Mouse (Mus musculus) neural tube, embryonic 15.5 days (tissue): ENCODE data around the gene Nebl. TPM values are rescaled to one million over a fixed set of nuclear protein-coding genes. Genes with fewer than 3 reads are reported as not detected.

Experiments used
- ATAC-seq: fragments of 200-750 bp; cut with Nextera tagmentation; 2 replicates; pipeline ENCODE4 v1.8.0; 2017; ENCODE audit warnings: mild to moderate bottlenecking, moderate TSS enrichment, moderate library complexity; ENCODE audit not compliant: low FRiP score
- H3K27ac ChIP-seq: fragments of 300-500 bp; sonication (generic); replicated peaks from 2 replicates; pipeline ENCODE4 v1.5.1; 2015; ENCODE audit warnings: mild to moderate bottlenecking, inconsistent platforms
- H3K27me3 ChIP-seq: fragments of 300-500 bp; sonication (generic); replicated peaks from 2 replicates; pipeline ENCODE4 v1.6.1; 2015; ENCODE audit warnings: inconsistent platforms
- H3K36me3 ChIP-seq: fragments of 300-500 bp; sonication (generic); 2 replicates; pipeline ENCODE4 v1.6.1; 2015; ENCODE audit warnings: inconsistent platforms
- H3K4me1 ChIP-seq: fragments of 300-500 bp; sonication (generic); 2 replicates; pipeline ENCODE4 v1.6.1; 2015; ENCODE audit warnings: inconsistent platforms
- H3K4me2 ChIP-seq: fragments of 300-500 bp; sonication (generic); 2 replicates; pipeline ENCODE4 v1.6.1; 2015; ENCODE audit warnings: inconsistent platforms, mild to moderate bottlenecking, moderate library complexity
- H3K4me3 ChIP-seq: fragments of 300-500 bp; sonication (generic); replicated peaks from 2 replicates; pipeline ENCODE4 v1.5.1; 2015; ENCODE audit warnings: mild to moderate bottlenecking, inconsistent platforms
- H3K9ac ChIP-seq: fragments of 300-500 bp; sonication (generic); replicated peaks from 2 replicates; pipeline ENCODE4 v1.6.1; 2015; ENCODE audit warnings: mild to moderate bottlenecking, inconsistent platforms
- H3K9me3 ChIP-seq: fragments of 300-500 bp; sonication (generic); replicated peaks from 2 replicates; pipeline ENCODE4 v1.6.1; 2016; ENCODE audit warnings: inconsistent platforms
- WGBS: fragments of 180-500 bp; shearing (Covaris S2); methylation state at CpG from one replicate; pipeline ENCODE4 v1.1.7; 2015; ENCODE audit warnings: mixed read lengths; 5-methylcytosine and 5-hydroxymethylcytosine counted together
- polyA plus RNA-seq: library from polyadenylated mRNA; unstranded; fragments of >200 nt; fragmentation: Nextera tagmentation; extraction: Ambion mirVana; gene quantifications from 2 replicates; pipeline ENCODE4 v1.2.1, GENCODE M21; 2015

Gene Nebl
- polyA plus RNA-seq, 1 experiment from 2014 or later, result 14.3 TPM

DNA sequence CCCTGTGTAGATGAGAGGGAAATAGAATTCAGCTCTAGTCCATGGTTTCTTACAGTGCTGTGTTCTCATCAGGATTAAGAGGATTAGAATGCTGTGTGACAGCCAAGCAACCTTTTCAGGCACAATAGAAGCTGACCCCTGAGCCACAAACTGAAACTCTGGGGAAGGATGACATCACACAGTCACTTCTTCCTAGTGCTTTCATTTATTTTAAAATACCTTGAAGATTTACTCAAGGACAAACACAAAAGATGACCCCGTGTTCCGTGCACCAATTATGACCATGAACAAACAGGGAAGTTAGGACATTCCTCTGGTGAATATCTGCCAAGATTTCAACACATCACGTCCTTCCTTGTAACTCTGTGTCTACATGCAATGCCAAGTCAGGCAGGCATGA lies 121.0 kb downstream of the Nebl start:
- Histone ChIP-seq H3K4me1 (no peaks in the 10 kb centered on the region), H3K27ac (no peak overlapping the region), H3K4me2 (no peak overlapping the region), H3K4me3 (no peak overlapping the region), H3K9me3 (no peaks in the 10 kb centered on the region), H3K27me3 (no peaks in the 10 kb centered on the region), H3K36me3 (no peaks in the 10 kb centered on the region), H3K9ac (no peak overlapping the region)
- WGBS, result 73% methylated on average over 3 of the region's 3 CpGs
- ATAC-seq, result no peak

DNA sequence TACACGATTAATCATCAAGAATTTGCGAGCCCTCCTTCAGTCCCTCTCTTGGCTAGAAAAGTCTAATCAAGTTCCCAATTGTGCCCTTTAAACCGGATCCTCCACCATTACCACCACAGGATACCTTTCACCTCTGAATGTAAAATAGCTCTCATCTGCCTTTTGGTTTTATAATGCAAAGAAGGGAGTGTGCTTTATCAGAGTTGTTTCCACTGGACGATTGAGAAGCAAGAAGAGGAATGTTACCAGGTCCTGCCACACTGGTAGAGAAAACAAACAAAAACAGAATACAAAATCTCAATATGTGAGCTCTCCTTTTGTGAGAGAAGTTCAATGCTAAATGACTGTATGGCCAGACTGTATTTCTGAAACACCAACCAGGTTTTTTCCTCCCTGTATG lies 127.7 kb downstream of the Nebl start:
- H3K27me3 ChIP-seq, result no peaks in the 10 kb centered on the region
- H3K4me2 ChIP-seq, result no peak overlapping the region
- H3K27ac ChIP-seq, result no peak overlapping the region
- H3K9me3 ChIP-seq, result no peaks in the 10 kb centered on the region
- WGBS, result 40% methylated on average over 4 of the region's 4 CpGs
- H3K36me3 ChIP-seq, result no peaks in the 10 kb centered on the region
- H3K4me3 ChIP-seq, result no peak overlapping the region
- ATAC-seq, result no peak
- no peaks in the 10 kb centered on the region for H3K4me1 ChIP-seq
- no peak overlapping the region for H3K9ac ChIP-seq

DNA sequence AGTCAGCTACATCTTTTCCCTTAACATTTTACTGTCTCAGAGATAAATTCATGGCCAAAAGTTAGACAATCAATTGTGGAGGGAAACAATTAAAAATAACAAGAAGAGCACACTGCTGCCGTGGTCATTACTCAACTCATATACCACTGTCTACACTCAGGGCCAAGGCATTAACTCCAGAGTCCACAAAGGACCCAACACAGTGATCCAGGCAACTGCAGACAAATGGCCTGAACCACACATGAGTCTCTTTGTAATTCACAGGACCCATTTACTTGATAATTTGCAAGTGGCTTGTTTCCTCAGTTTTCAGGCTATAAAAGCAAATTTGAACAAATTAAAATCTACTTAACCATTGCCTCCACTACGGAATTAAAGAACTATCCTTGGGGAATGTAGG lies 130.6 kb downstream of the Nebl start:
- Histone ChIP-seq H3K27ac (no peak overlapping the region), H3K36me3 (no peaks in the 10 kb centered on the region), H3K9me3 (no peaks in the 10 kb centered on the region), H3K4me1 (no peaks in the 10 kb centered on the region), H3K4me3 (no peak overlapping the region), H3K9ac (no peak overlapping the region), H3K4me2 (no peak overlapping the region), H3K27me3 (no peaks in the 10 kb centered on the region)
- no peak for ATAC-seq
- 54% methylated on average over 2 of the region's 2 CpGs for WGBS

DNA sequence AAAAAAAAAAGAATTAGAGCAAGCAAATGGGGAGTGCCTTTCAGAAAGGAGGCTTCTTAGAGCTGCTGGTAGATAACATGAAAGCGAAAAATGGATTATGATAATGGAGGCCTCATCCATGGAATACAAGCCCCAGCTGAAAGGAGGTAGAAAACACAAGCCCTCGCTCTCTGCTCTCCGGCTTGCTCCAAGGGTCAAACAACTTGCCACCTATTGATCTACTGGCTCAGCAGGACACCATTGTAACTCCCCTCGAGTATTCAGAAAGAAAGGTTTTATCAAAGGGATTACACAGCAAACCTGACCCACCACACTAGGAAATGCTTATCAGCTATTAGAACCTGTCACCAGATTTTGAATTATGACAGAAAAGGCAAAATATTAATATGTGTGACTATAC lies 131.4 kb downstream of the Nebl start:
- H3K4me3 ChIP-seq, result no peak overlapping the region
- no peaks in the 10 kb centered on the region for H3K9me3 ChIP-seq
- no peaks in the 10 kb centered on the region for H3K4me1 ChIP-seq
- 0 out of 2 replicates have a peak, but pooled peaks cover under 1% of the 10 kb centered on the region for H3K36me3 ChIP-seq
- WGBS, result 43% methylated on average over 4 of the region's 4 CpGs
- H3K9ac ChIP-seq, result no peak overlapping the region
- no peak overlapping the region for H3K27ac ChIP-seq
- no peak overlapping the region for H3K4me2 ChIP-seq
- no peaks in the 10 kb centered on the region for H3K27me3 ChIP-seq
- no peak for ATAC-seq

DNA sequence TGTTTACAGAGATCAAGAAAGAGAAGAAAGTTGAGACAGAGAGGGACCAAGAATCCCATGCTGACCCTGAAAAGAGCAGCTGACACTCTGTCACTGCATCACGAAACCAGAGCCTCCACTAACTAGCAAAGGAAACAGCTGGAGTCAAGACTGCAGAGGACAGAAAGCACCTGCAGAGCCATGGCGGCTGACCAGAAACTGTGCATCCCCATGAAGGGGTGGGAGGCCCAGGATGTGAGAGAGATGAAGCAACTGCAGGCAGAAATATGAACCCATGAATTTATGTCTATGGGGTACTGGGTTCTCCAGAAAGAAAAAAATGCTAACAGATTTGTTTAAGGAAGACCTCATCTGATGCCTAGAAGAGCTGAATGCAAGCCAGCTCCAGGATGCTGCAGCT lies 133.3 kb downstream of the Nebl start:
- H3K36me3 ChIP-seq, result 0 out of 2 replicates have a peak, but pooled peaks cover 3% of the 10 kb centered on the region
- ATAC-seq, result no peak
- no peaks in the 10 kb centered on the region for H3K9me3 ChIP-seq
- 53% methylated on average over 2 of the region's 2 CpGs for WGBS
- H3K4me3 ChIP-seq, result no peak overlapping the region
- H3K4me2 ChIP-seq, result no peak overlapping the region
- no peaks in the 10 kb centered on the region for H3K27me3 ChIP-seq
- no peak overlapping the region for H3K27ac ChIP-seq
- no peak overlapping the region for H3K9ac ChIP-seq
- H3K4me1 ChIP-seq, result no peaks in the 10 kb centered on the region

DNA sequence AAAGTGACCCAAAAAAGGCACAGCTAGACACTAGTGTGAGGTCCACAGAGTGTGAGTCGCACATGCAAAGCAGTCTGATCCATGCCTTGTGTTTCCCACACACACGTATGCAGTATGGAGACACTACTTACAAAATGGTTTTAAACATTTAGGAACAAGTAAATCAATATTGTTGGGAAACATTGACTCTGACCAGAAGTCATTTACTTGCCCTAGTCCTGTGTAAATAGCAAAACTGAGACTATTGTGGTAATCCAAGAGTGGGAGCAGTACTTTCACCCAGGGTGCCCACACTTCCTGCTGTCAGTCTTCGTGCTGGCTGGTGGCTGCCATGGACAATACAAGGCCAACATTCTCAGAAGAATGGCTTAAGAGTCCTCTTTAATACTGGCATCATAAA lies 141.6 kb downstream of the Nebl start:
- H3K9ac ChIP-seq, result no peak overlapping the region
- no peak overlapping the region for H3K4me3 ChIP-seq
- H3K4me2 ChIP-seq, result no peak overlapping the region
- no peak for ATAC-seq
- 86% methylated on average over 3 of the region's 3 CpGs for WGBS
- H3K36me3 ChIP-seq, result 0 out of 2 replicates have a peak, but pooled peaks cover 1% of the 10 kb centered on the region
- no peaks in the 10 kb centered on the region for H3K27me3 ChIP-seq
- H3K9me3 ChIP-seq, result no peaks in the 10 kb centered on the region
- no peak overlapping the region for H3K27ac ChIP-seq
- H3K4me1 ChIP-seq, result no peaks in the 10 kb centered on the region

DNA sequence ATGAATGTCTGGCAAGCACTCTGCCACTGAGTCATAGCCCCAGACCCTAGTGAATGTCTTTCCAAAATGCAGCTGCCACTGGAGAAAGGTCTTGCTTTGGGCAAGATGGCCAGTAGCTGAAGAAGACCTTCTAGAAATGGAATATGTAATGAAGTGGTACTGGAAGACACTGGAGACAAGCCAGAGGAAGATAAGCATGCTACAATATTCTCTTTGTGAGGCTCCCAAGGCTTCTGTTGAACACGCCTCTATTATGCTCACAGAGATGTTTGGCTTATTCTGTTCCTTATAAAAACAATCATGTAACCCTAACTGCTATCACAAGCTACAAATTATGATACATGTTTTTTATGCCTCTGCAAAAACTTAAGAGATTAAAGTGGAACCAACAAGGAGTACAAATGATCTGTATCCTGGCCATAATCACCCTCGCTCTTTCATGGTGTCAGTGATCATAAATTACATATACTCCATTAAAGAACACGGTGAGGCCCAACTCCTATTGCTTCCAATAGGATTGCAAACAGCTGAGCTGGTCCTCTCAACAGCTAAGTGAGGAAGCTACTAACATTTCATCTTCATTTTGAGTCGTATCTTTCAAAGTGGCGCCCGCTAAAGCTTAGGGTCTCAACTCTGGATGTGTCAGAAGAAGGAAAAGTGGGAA lies 145.8 kb downstream of the Nebl start:
- no peak overlapping the region for H3K4me3 ChIP-seq
- WGBS, result 68% methylated on average over 6 of the region's 6 CpGs
- H3K4me2 ChIP-seq, result no peak overlapping the region
- no peaks in the 10 kb centered on the region for H3K4me1 ChIP-seq
- no peak overlapping the region for H3K9ac ChIP-seq
- H3K27me3 ChIP-seq, result no peaks in the 10 kb centered on the region
- no peaks in the 10 kb centered on the region for H3K36me3 ChIP-seq
- no peak for ATAC-seq
- no peaks in the 10 kb centered on the region for H3K9me3 ChIP-seq
- H3K27ac ChIP-seq, result no peak overlapping the region

DNA sequence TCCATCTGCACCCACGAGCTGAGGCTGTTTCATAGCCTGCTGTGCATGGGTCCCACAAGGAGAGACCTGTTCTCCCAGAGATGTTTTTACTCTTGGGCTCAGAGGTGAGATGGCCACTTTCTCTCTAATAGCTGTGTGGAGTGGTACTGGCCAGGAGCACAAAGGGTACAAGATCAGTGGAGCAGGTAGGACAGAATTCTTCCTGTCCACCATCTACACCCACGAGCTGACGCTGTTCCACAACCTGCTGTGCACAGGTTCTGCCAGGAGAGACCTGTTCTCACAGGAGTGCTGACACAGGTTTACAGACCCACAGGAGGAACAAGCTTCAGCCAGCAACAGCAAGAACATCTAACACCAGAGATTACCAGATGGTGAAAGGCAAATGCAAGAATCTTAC lies 155.6 kb downstream of the Nebl start:
- H3K36me3 ChIP-seq, result no peaks in the 10 kb centered on the region
- no peak overlapping the region for H3K27ac ChIP-seq
- H3K4me3 ChIP-seq, result no peak overlapping the region
- H3K9me3 ChIP-seq, result peaks cover 4% of the 10 kb centered on the region; the same call in 1 of the 2 replicates
- H3K9ac ChIP-seq, result no peak overlapping the region
- ATAC-seq, result no peak
- no peaks in the 10 kb centered on the region for H3K27me3 ChIP-seq
- no peaks in the 10 kb centered on the region for H3K4me1 ChIP-seq
- H3K4me2 ChIP-seq, result no peak overlapping the region
- WGBS, result 68% methylated on average over 3 of the region's 3 CpGs

DNA sequence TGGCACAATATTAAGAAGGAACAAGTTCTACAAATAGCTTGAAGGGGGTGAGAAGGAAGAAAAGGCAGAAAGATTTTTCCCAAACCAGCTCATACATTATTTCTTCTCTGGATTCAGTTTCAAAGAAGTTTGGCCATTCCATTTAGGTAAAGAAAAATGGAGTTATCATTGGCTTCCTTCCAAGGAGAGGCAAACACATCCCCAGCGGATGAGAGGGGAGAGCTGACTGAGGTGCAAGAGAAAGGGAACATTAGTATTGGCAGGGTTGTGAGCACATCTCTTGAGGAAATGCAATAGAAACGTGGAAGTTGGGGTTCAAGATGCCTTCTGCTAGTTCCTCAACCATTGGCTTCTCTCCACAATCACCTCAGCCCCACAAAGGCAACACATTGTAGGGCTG lies 159.5 kb downstream of the Nebl start:
- no peaks in the 10 kb centered on the region for H3K27me3 ChIP-seq
- H3K4me3 ChIP-seq, result no peak overlapping the region
- H3K27ac ChIP-seq, result no peak overlapping the region
- no peaks in the 10 kb centered on the region for H3K36me3 ChIP-seq
- no peaks in the 10 kb centered on the region for H3K9me3 ChIP-seq
- H3K9ac ChIP-seq, result no peak overlapping the region
- WGBS, result 66% methylated on average over 2 of the region's 2 CpGs
- no peak for ATAC-seq
- no peak overlapping the region for H3K4me2 ChIP-seq
- H3K4me1 ChIP-seq, result no peaks in the 10 kb centered on the region

DNA sequence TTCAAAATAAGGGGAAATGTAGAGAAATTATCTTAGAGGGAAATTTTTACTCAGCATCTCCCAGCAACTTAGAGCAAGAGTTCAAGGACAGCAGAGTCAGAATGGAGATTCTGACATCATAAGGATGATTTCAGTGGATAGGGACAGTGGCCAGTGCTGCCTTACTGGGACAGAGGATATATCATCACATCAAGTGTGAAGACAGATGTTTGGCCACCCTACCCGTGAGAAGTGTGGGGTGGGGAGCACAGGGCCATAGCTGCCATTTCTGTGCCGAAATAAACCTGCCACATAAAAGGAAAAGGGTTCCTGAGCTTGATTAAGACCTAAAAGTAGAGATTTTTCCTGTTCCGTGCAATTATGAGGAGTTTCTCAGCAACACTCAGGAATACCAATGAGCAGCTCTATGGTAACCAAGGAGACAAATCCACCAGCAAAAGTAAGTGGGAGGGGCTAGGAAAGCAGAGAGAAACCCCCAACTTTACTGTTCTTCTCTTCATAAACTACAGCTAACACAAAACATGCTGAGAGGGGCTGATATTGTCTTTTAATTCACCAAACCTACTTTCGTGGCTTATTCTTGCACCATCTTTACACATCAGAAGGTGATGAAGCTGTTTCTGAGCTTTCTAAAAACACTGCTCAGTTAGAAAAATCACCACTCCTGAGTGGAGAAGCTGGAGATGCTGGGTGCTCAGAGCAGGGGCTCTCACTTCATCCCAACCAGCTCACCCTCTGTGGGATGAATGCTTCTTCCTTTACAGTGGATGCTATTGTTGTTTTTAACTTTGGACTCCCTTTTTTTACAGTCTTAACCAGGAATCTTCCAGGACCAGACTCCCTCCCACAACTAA lies 172.1 kb downstream of the Nebl start:
- H3K4me1 ChIP-seq, result peaks cover 4% of the 10 kb centered on the region; the same call in 1 of the 2 replicates
- WGBS, result 26% methylated on average over 4 of the region's 4 CpGs
- H3K27ac ChIP-seq, result no peak overlapping the region
- H3K9ac ChIP-seq, result no peak overlapping the region
- no peak overlapping the region for H3K4me3 ChIP-seq
- ATAC-seq, result no peak; the same call in 1 of the 2 replicates
- H3K36me3 ChIP-seq, result no peaks in the 10 kb centered on the region
- H3K27me3 ChIP-seq, result no peaks in the 10 kb centered on the region
- H3K9me3 ChIP-seq, result no peaks in the 10 kb centered on the region
- H3K4me2 ChIP-seq, result no peak overlapping the region

DNA sequence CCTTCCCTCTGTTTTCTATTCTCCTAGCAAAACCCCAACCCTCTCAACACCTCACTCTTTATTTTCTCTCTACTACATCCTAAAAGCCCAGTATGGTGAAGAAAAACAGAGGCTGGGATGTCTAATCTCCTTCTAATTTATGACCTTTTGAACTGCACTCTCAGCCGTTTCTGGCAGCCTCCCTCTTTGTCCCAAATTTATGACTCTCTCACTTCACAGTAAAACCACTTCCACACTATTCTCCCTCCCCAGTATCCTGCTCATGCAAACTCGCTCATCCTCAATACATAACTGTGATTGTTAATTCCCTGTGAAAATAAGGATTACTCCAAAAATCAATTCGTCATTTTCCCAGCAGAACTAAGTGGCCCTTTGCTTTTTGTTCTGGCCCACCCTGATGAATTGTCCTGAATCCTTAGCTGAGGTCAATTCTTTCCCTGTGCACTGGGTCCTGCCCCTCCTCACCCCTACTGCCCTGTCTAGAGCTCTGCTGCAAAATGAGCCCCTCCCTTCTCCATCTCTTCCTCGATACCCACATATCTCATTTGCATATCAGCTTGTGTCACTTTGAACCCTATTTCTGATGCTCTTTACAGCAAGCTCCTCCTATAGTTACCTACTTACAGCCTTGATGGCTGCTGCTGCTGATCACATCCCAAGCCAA lies 181.2 kb downstream of the Nebl start:
- H3K27me3 ChIP-seq, result no peaks in the 10 kb centered on the region
- H3K36me3 ChIP-seq, result no peaks in the 10 kb centered on the region
- no peak overlapping the region for H3K27ac ChIP-seq
- H3K4me1 ChIP-seq, result 0 out of 2 replicates have a peak, but pooled peaks cover 5% of the 10 kb centered on the region
- WGBS, result 12% methylated on average over 4 of the region's 4 CpGs
- H3K9me3 ChIP-seq, result no peaks in the 10 kb centered on the region
- H3K4me2 ChIP-seq, result no peak overlapping the region
- no peak overlapping the region for H3K9ac ChIP-seq
- no peak for ATAC-seq
- no peak overlapping the region for H3K4me3 ChIP-seq
